Mouse (Mus musculus): ENCODE results near the gene Cox7a2l.

GRCm38 (mm10) chr17:83562153-83563010 is 45.3 kb upstream of the Cox7a2l start:
- TF ChIP-seq CTCF (IDR thresholded peaks at IDR 0.05; ENCODE audit: low read depth, low read length), result no peak
- no peak for TF ChIP-seq POLR2A (IDR thresholded peaks at IDR 0.05; ENCODE audit: insufficient read depth, low read length)

All from ES-Bruce4 (cell line).